Mouse (Mus musculus) E14TG2a.4 (cell line): ENCODE measurements at regions not wholly inside any gene's neighbourhood (a gene's known extent, or its start where the extent isn't known, plus 50 kb on each side); places are given as distances from the start of the nearest gene placed in this dataset.

Source experiments
- CTCF ChIP-seq: conservative IDR thresholded peaks from 2 replicates; pipeline ENCODE4 v1.5.1; 2014; ENCODE audit warnings: low read length
- NANOG ChIP-seq: IDR thresholded peaks from 2 replicates; pipeline ENCODE4 v1.6.1; 2014; ENCODE audit warnings: borderline replicate concordance, low read length, mixed read lengths

GRCm38 (mm10) chr5:64714710-64715109, 88.5 kb upstream of the Klf3 start:
- no peak for TF ChIP-seq CTCF
- no peak for TF ChIP-seq NANOG
